Mouse (Mus musculus) kidney, postnatal 25 days (tissue): ENCODE data around the gene Pi4k2b.

Experiments
- DNase-seq, 2 experiments: peaks; one replicate each; pipeline ENCODE4 v3.0.0; 2021; ENCODE audit warnings: mixed read lengths in 2 of 2

Pi4k2b gene

GRCm38 (mm10) chr5:52782523-52783250, 41.3 kb downstream of the Pi4k2b start:
- DNase-seq: peak; percentile 89 to 93

- DNase-seq: no peak
Observed at GRCm38 (mm10) chr5:52783251-52783620, 41.9 kb downstream of the Pi4k2b start.

GRCm38 (mm10) chr5:52783957-52784356, 42.6 kb downstream of the Pi4k2b start:
- no peak for DNase-seq

GRCm38 (mm10) chr5:52786556-52787322, 45.4 kb downstream of the Pi4k2b start:
- no peak for DNase-seq

GRCm38 (mm10) chr5:52793230-52793629, 51.9 kb downstream of the Pi4k2b start:
- DNase-seq: no peak

- no peak for DNase-seq
Observed at GRCm38 (mm10) chr5:52794109-52794508, 52.7 kb downstream of the Pi4k2b start.

- DNase-seq: no peak
Observed at GRCm38 (mm10) chr5:52799274-52799985, 58.1 kb downstream of the Pi4k2b start.

GRCm38 (mm10) chr5:52805801-52806200, 64.4 kb downstream of the Pi4k2b start:
- no peak for DNase-seq

GRCm38 (mm10) chr5:52806349-52806748, 65.0 kb downstream of the Pi4k2b start:
- DNase-seq: no peak

- no peak for DNase-seq
Observed at GRCm38 (mm10) chr5:52807030-52807429, 65.7 kb downstream of the Pi4k2b start.

GRCm38 (mm10) chr5:52810446-52810845, 69.1 kb downstream of the Pi4k2b start:
- no peak for DNase-seq

GRCm38 (mm10) chr5:52811056-52811455, 69.7 kb downstream of the Pi4k2b start:
- DNase-seq: no peak

GRCm38 (mm10) chr5:52812456-52812855, 71.1 kb downstream of the Pi4k2b start:
- no peak for DNase-seq

GRCm38 (mm10) chr5:52813312-52813711, 71.9 kb downstream of the Pi4k2b start:
- DNase-seq: no peak

GRCm38 (mm10) chr5:52818676-52819075, 77.3 kb downstream of the Pi4k2b start:
- no peak for DNase-seq
